Mouse (Mus musculus) MEL (cell line): ENCODE measurements around the gene Adh4. TPM values are rescaled to one million over a fixed set of nuclear protein-coding genes. Genes with fewer than 3 reads are reported as not detected.

Experiments used
- DNase-seq: peaks from one replicate; pipeline ENCODE4 v3.0.0; 2011; ENCODE audit warnings: low read depth, low spot score
- H3K27ac ChIP-seq: 2 replicates; pipeline ENCODE4 v1.5.1; 2012; ENCODE audit warnings: low read depth, mild to moderate bottlenecking, control low read depth, low read length, moderate library complexity; ENCODE audit not compliant: control insufficient read depth
- H3K27me3 ChIP-seq, 2 experiments: fragments of 150-350 bp in 1 of 2; sonication (generic) in 1 of 2; 2 replicates each; pipeline ENCODE4 v1.6.1; 2012; ENCODE audit warnings: low read length in 2 of 2, mild to moderate bottlenecking in 2 of 2, improper control_type of control experiment in 1 of 2, moderate library complexity in 1 of 2; ENCODE audit not compliant: insufficient read depth in 2 of 2, control insufficient read depth in 1 of 2
- H3K36me3 ChIP-seq, 2 experiments: 2 replicates each; pipeline ENCODE4 v1.6.1; 2012 to 2014; ENCODE audit warnings: low read length in 2 of 2, improper control_type of control experiment in 1 of 2, inconsistent platforms in 1 of 2, mild to moderate bottlenecking in 1 of 2; ENCODE audit not compliant: insufficient read depth in 2 of 2, control insufficient read depth in 1 of 2
- H3K4me1 ChIP-seq, 2 experiments: fragments of 150-350 bp in 1 of 2; sonication (generic) in 1 of 2; 2 replicates each; pipeline ENCODE4 v1.6.1; 2012; ENCODE audit warnings: low read length in 2 of 2, improper control_type of control experiment in 1 of 2, mild to moderate bottlenecking in 1 of 2; ENCODE audit not compliant: insufficient read depth in 2 of 2, control insufficient read depth in 1 of 2
- H3K4me3 ChIP-seq, 2 experiments: fragments of 150-350 bp in 1 of 2; sonication (generic) in 1 of 2; 2 replicates each; pipeline ENCODE4 v1.5.1; 2012; ENCODE audit warnings: low read depth in 2 of 2, low read length in 2 of 2, mild to moderate bottlenecking in 2 of 2, moderate library complexity in 2 of 2, control low read depth in 1 of 2, improper control_type of control experiment in 1 of 2; ENCODE audit not compliant: control insufficient read depth in 1 of 2, insufficient read depth in 1 of 2
- H3K79me2 ChIP-seq: 2 replicates; pipeline ENCODE4 v1.6.1; 2012; ENCODE audit warnings: mild to moderate bottlenecking, low read length, moderate library complexity; ENCODE audit not compliant: control insufficient read depth, poor library complexity, insufficient read depth
- H3K9ac ChIP-seq: 2 replicates; pipeline ENCODE4 v1.6.1; 2012; ENCODE audit warnings: low read depth, mild to moderate bottlenecking, control low read depth, low read length, moderate library complexity; ENCODE audit not compliant: control insufficient read depth, poor library complexity, severe bottlenecking
- H3K9me3 ChIP-seq: fragments of 150-350 bp; sonication (generic); replicated peaks from 2 replicates; pipeline ENCODE4 v1.6.1; 2012; ENCODE audit warnings: mild to moderate bottlenecking, low read length, improper control_type of control experiment, moderate library complexity; ENCODE audit not compliant: insufficient read depth
- BHLHE40 ChIP-seq: IDR thresholded peaks from 2 replicates; pipeline ENCODE4 v1.6.1; 2012; ENCODE audit warnings: low read depth, mild to moderate bottlenecking, inconsistent platforms, low read length, improper control_type of control experiment, borderline replicate concordance
- CHD1 ChIP-seq: IDR thresholded peaks from 2 replicates; pipeline ENCODE4 v1.6.1; 2012; ENCODE audit warnings: low read depth, mild to moderate bottlenecking, inconsistent platforms, low read length, improper control_type of control experiment
- CHD2 ChIP-seq: IDR thresholded peaks from 2 replicates; pipeline ENCODE4 v1.6.1; 2011; ENCODE audit warnings: low read length, improper control_type of control experiment
- CTCF ChIP-seq, 3 experiments: IDR thresholded peaks in 2 of 3; conservative IDR thresholded peaks in 1 of 3; 2 replicates each; pipeline ENCODE4 v1.5.1; 2011 to 2012; ENCODE audit warnings: low read length in 3 of 3, low read depth in 2 of 3, mild to moderate bottlenecking in 2 of 3, improper control_type of control experiment in 1 of 3, inconsistent platforms in 1 of 3, mixed read lengths in 1 of 3, moderate library complexity in 1 of 3; ENCODE audit not compliant: control insufficient read depth in 1 of 3, insufficient read depth in 1 of 3, poor library complexity in 1 of 3, severe bottlenecking in 1 of 3
- ELF1 ChIP-seq: IDR thresholded peaks from 2 replicates; pipeline ENCODE4 v1.6.1; 2014; ENCODE audit warnings: low read depth, mild to moderate bottlenecking, inconsistent platforms, low read length, improper control_type of control experiment, moderate library complexity
- EP300 ChIP-seq, 2 experiments: IDR thresholded peaks; 2 replicates each; pipeline ENCODE4 v1.6.1; 2011; ENCODE audit warnings: improper control_type of control experiment in 2 of 2, low read length in 2 of 2, low read depth in 1 of 2, mild to moderate bottlenecking in 1 of 2
- ETS1 ChIP-seq: IDR thresholded peaks from 2 replicates; pipeline ENCODE4 v1.6.1; 2012; ENCODE audit warnings: low read depth, mild to moderate bottlenecking, inconsistent platforms, low read length, improper control_type of control experiment, moderate library complexity
- GABPA ChIP-seq: IDR thresholded peaks from 2 replicates; pipeline ENCODE4 v1.6.1; 2012; ENCODE audit warnings: low read depth, mild to moderate bottlenecking, inconsistent platforms, low read length, improper control_type of control experiment, moderate library complexity
- HCFC1 ChIP-seq: IDR thresholded peaks from 2 replicates; pipeline ENCODE4 v1.6.1; 2012; ENCODE audit warnings: low read depth, mild to moderate bottlenecking, inconsistent platforms, low read length, improper control_type of control experiment, moderate library complexity
- JUND ChIP-seq: IDR thresholded peaks from 2 replicates; pipeline ENCODE4 v1.6.1; 2011; ENCODE audit warnings: low read depth, mild to moderate bottlenecking, improper control_type of control experiment, low read length
- KAT2A ChIP-seq: conservative IDR thresholded peaks from 2 replicates; pipeline ENCODE4 v1.6.1; 2012; ENCODE audit warnings: low read depth, low read length, improper control_type of control experiment, inconsistent platforms
- MAFK ChIP-seq: IDR thresholded peaks from 2 replicates; pipeline ENCODE4 v1.6.1; 2011; ENCODE audit warnings: low read depth, mild to moderate bottlenecking, low read length, improper control_type of control experiment, borderline replicate concordance
- MAX ChIP-seq: IDR thresholded peaks from 2 replicates; pipeline ENCODE4 v1.6.1; 2011; ENCODE audit warnings: low read length, improper control_type of control experiment
- MEF2A ChIP-seq: IDR thresholded peaks from 2 replicates; pipeline ENCODE4 v1.6.1; 2014; ENCODE audit warnings: low read depth, mild to moderate bottlenecking, inconsistent platforms, low read length, improper control_type of control experiment; ENCODE audit not compliant: poor library complexity, insufficient replicate concordance, severe bottlenecking; ENCODE audit errors: extremely low read depth
- MYC ChIP-seq: IDR thresholded peaks from 2 replicates; pipeline ENCODE4 v1.6.1; 2011; ENCODE audit warnings: low read depth, mild to moderate bottlenecking, low read length, improper control_type of control experiment, moderate library complexity
- NELFE ChIP-seq: IDR thresholded peaks from 2 replicates; pipeline ENCODE4 v1.6.1; 2011; ENCODE audit warnings: low read depth, low read length, improper control_type of control experiment
- POLR2A ChIP-seq, 2 experiments: IDR thresholded peaks; 2 replicates each; pipeline ENCODE4 v1.6.1; 2011 to 2012; ENCODE audit warnings: low read length in 2 of 2, mild to moderate bottlenecking in 2 of 2, control low read depth in 1 of 2, improper control_type of control experiment in 1 of 2, low read depth in 1 of 2, moderate library complexity in 1 of 2; ENCODE audit not compliant: control insufficient read depth in 1 of 2, insufficient read depth in 1 of 2, poor library complexity in 1 of 2
- RAD21 ChIP-seq: IDR thresholded peaks from 2 replicates; pipeline ENCODE4 v1.6.1; 2011; ENCODE audit warnings: mild to moderate bottlenecking, low read depth, low read length, improper control_type of control experiment
- RCOR1 ChIP-seq: IDR thresholded peaks from 2 replicates; pipeline ENCODE4 v1.6.1; 2012; ENCODE audit warnings: low read depth, mild to moderate bottlenecking, inconsistent platforms, low read length, improper control_type of control experiment
- SMC3 ChIP-seq: IDR thresholded peaks from 2 replicates; pipeline ENCODE4 v1.6.1; 2011; ENCODE audit warnings: low read depth, low read length, improper control_type of control experiment
- TAL1 ChIP-seq: IDR thresholded peaks from 2 replicates; pipeline ENCODE4 v1.6.1; 2012; ENCODE audit warnings: mild to moderate bottlenecking, inconsistent platforms, low read length, moderate library complexity, mixed read lengths
- TBP ChIP-seq: IDR thresholded peaks from 2 replicates; pipeline ENCODE4 v1.8.0; 2011; ENCODE audit warnings: low read depth, low read length, improper control_type of control experiment
- TCF12 ChIP-seq: IDR thresholded peaks from 2 replicates; pipeline ENCODE4 v1.6.1; 2014; ENCODE audit warnings: low read depth, mild to moderate bottlenecking, inconsistent platforms, low read length, improper control_type of control experiment, moderate library complexity
- UBTF ChIP-seq: IDR thresholded peaks from 2 replicates; pipeline ENCODE4 v1.6.1; 2012; ENCODE audit warnings: low read depth, mild to moderate bottlenecking, inconsistent platforms, low read length, improper control_type of control experiment, moderate library complexity, borderline replicate concordance; ENCODE audit not compliant: insufficient read depth
- USF1 ChIP-seq: IDR thresholded peaks from 2 replicates; pipeline ENCODE4 v1.6.1; 2014; ENCODE audit warnings: low read depth, mild to moderate bottlenecking, inconsistent platforms, low read length, improper control_type of control experiment, moderate library complexity
- USF2 ChIP-seq, 2 experiments: IDR thresholded peaks; 2 replicates each; pipeline ENCODE4 v1.6.1; 2011 to 2012; ENCODE audit warnings: improper control_type of control experiment in 2 of 2, low read length in 2 of 2, borderline replicate concordance in 1 of 2, inconsistent platforms in 1 of 2, low read depth in 1 of 2, mild to moderate bottlenecking in 1 of 2; ENCODE audit not compliant: insufficient read depth in 1 of 2
- ZC3H11A ChIP-seq: IDR thresholded peaks from 2 replicates; pipeline ENCODE4 v1.6.1; 2012; ENCODE audit warnings: low read depth, mild to moderate bottlenecking, inconsistent platforms, low read length, improper control_type of control experiment
- ZMIZ1 ChIP-seq: IDR thresholded peaks from 2 replicates; pipeline ENCODE4 v1.6.1; 2012; ENCODE audit warnings: low read depth, mild to moderate bottlenecking, inconsistent platforms, low read length, improper control_type of control experiment, moderate library complexity
- ZNF384 ChIP-seq: IDR thresholded peaks from 2 replicates; pipeline ENCODE4 v1.6.1; 2012; ENCODE audit warnings: low read depth, mild to moderate bottlenecking, inconsistent platforms, low read length, improper control_type of control experiment
- polyA plus RNA-seq, 2 experiments: library from polyadenylated mRNA; stranded (reverse) in 1 of 2; unstranded in 1 of 2; fragments of >175 nt in 1 of 2; fragments of >200 nt in 1 of 2; gene quantifications; 2 replicates each; pipeline versions ENCODE4 v1.2.1 to v1.2.4; 2012; ENCODE audit warnings: low replicate concordance in 2 of 2, low read depth in 1 of 2; ENCODE audit not compliant: insufficient read length in 2 of 2, insufficient read depth in 1 of 2, missing spikeins in 1 of 2
- total RNA-seq: library from RNA; depleted of rRNA; stranded (reverse); fragments of 300-350 nt; gene quantifications from 2 replicates; pipeline ENCODE4 v1.2.3, GENCODE M21; 2012

Adh4 gene
- total and polyA plus RNA-seq, 3 experiments, result not detected

GRCm38 (mm10) chr3:138404872-138405271 is 10.4 kb upstream of the Adh4 start:
- peaks cover 0 to 7% of the 10 kb centered on the region in 2 experiments for H3K27me3 ChIP-seq
- TF ChIP-seq CHD2, result no peak
- TF ChIP-seq TBP, result no peak
- no peak for TF ChIP-seq SMC3
- no peak for TF ChIP-seq MEF2A
- no peak for TF ChIP-seq POLR2A (IDR thresholded peaks at IDR 0.05; ENCODE audit: control insufficient read depth in 1 of 2, insufficient read depth in 1 of 2, low read depth in 1 of 2, low read length in 2 of 2, poor library complexity in 1 of 2)
- no peak for TF ChIP-seq EP300 (IDR thresholded peaks at IDR 0.05; ENCODE audit: low read depth in 1 of 2, low read length in 2 of 2)
- no peak for TF ChIP-seq ZC3H11A
- no peak for TF ChIP-seq ETS1
- TF ChIP-seq RAD21, result no peak
- no peak for TF ChIP-seq KAT2A
- TF ChIP-seq CHD1, result no peak
- TF ChIP-seq ELF1, result no peak
- TF ChIP-seq USF1, result no peak
- no peak for TF ChIP-seq HCFC1
- no peak for TF ChIP-seq ZMIZ1
- TF ChIP-seq USF2 (IDR thresholded peaks at IDR 0.05; ENCODE audit: borderline replicate concordance in 1 of 2, insufficient read depth in 1 of 2, low read depth in 1 of 2, low read length in 2 of 2), result no peak
- TF ChIP-seq MAFK, result no peak
- TF ChIP-seq JUND, result no peak
- no peak for TF ChIP-seq ZNF384
- no peak overlapping the region for H3K9ac ChIP-seq
- no peak for DNase-seq
- no peaks in the 10 kb centered on the region for H3K79me2 ChIP-seq
- H3K9me3 ChIP-seq, result no peaks in the 10 kb centered on the region
- H3K36me3 ChIP-seq, result no peaks in the 10 kb centered on the region
- H3K4me1 ChIP-seq, result no peaks in the 10 kb centered on the region
- H3K4me3 ChIP-seq, result no peak overlapping the region
- H3K27ac ChIP-seq, result no peak overlapping the region

GRCm38 (mm10) chr3:138405341-138405740 is 9.9 kb upstream of the Adh4 start:
- H3K36me3 ChIP-seq, result no peaks in the 10 kb centered on the region
- no peak overlapping the region for H3K27ac ChIP-seq
- no peaks in the 10 kb centered on the region for H3K79me2 ChIP-seq
- H3K4me1 ChIP-seq, result no peaks in the 10 kb centered on the region
- H3K4me3 ChIP-seq, result no peak overlapping the region
- no peaks in the 10 kb centered on the region for H3K9me3 ChIP-seq
- peaks cover 3 to 7% of the 10 kb centered on the region in 2 experiments for H3K27me3 ChIP-seq
- H3K9ac ChIP-seq, result no peak overlapping the region
- DNase-seq, result peak; percentile 45
- TF ChIP-seq RCOR1, result no peak
- no peak for TF ChIP-seq CHD1
- TF ChIP-seq RAD21, result peak; percentile 75
- no peak for TF ChIP-seq ELF1
- peak in 2 of 3 experiments; percentile 31 to 70; a peak in 4 of 6 replicates for TF ChIP-seq CTCF (IDR thresholded peaks at IDR 0.05 in 2 of 3, conservative IDR thresholded peaks at IDR 0.05 in 1 of 3; ENCODE audit: control insufficient read depth in 1 of 3, insufficient read depth in 1 of 3, low read depth in 2 of 3, low read length in 3 of 3, poor library complexity in 1 of 3, severe bottlenecking in 1 of 3)
- no peak for TF ChIP-seq BHLHE40
- no peak for TF ChIP-seq MAX
- peak; percentile 80 for TF ChIP-seq SMC3
- no peak for TF ChIP-seq ZNF384
- TF ChIP-seq ZC3H11A, result peak; percentile 49
- TF ChIP-seq ETS1, result no peak
- TF ChIP-seq USF2 (IDR thresholded peaks at IDR 0.05; ENCODE audit: borderline replicate concordance in 1 of 2, insufficient read depth in 1 of 2, low read depth in 1 of 2, low read length in 2 of 2), result no peak
- no peak for TF ChIP-seq TCF12
- TF ChIP-seq MYC, result no peak
- no peak for TF ChIP-seq NELFE
- TF ChIP-seq TBP, result no peak
- TF ChIP-seq HCFC1, result no peak
- TF ChIP-seq CHD2, result no peak
- no peak for TF ChIP-seq UBTF
- TF ChIP-seq KAT2A, result no peak
- no peak for TF ChIP-seq ZMIZ1
- TF ChIP-seq MAFK, result no peak
- TF ChIP-seq TAL1, result no peak
- no peak for TF ChIP-seq GABPA
